Mouse (Mus musculus) brain, embryonic 14.5 days (tissue): ENCODE results near the gene Vav2.

Experiments used
- CTCF ChIP-seq: fragments of 200-500 bp; IDR thresholded peaks from 2 replicates; pipeline ENCODE4 v1.5.1; 2012; ENCODE audit warnings: inconsistent platforms, mild to moderate bottlenecking, moderate library complexity, borderline replicate concordance; ENCODE audit not compliant: insufficient read depth, insufficient read length; ENCODE audit errors: extremely low read depth
- POLR2A ChIP-seq: fragments of 200-500 bp; IDR thresholded peaks from 2 replicates; pipeline ENCODE4 v1.6.1; 2012; ENCODE audit warnings: mild to moderate bottlenecking, inconsistent platforms, borderline replicate concordance; ENCODE audit not compliant: poor library complexity, insufficient read depth, insufficient read length, severe bottlenecking; ENCODE audit errors: extremely low read depth

GRCm38 (mm10) chr2:27262984-27263383 lies 163.8 kb downstream of the Vav2 start:
- TF ChIP-seq POLR2A: no peak
- no peak for TF ChIP-seq CTCF
